Mouse (Mus musculus) cerebellum, adult 18-20 months (tissue): ENCODE data around the gene Sytl4.
A peak's percentile ranks its signal among the peaks of the same experiment; 100 is the strongest.

Experiments used
- DNase-seq, 2 experiments: peaks; one replicate each; pipeline ENCODE4 v3.0.0; 2021

Sytl4 gene

DNA sequence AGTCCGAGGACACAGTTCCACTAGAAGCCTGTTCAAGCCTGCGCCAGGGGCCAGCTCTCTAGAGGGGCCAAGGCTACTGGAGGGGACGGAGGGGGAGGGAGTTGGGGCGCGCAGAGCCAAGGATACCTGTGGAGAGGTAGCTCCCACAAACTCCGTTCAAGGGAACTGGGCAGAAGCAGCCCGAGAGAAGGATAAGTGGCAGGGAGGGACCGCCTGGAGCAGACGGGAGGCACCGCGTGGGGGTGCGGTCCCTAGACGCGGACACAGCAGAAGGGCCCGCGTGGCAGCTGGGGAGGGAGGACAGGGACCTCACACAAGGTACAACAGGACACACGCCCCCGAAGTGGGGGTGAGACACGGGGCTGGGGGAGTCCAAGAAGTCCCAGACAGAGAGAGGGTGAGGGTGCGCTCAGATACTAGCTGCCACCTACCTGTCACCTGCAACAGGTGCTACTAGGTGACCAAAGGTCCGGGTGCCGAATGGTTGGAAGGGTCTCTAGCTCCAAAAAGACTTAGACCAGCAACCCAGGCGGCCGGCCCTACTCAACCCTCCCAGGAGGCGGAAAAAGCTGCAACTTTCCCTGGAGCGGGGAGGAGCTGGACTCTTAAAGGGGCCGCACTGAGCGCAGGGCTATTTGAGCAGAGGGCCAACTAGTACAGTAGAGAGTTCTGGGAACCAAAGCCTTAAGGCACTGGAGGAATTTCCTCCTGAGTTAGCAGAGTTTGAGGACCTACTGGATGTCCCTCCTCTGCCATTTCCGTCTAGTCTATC is at the start of gene Sytl4:
Gene Sytl4, minus strand, starts transcription at position 582 of the 772 bp plus-strand sequence.
- DNase-seq = peak in 1 of 2 experiments; percentile 3

DNA sequence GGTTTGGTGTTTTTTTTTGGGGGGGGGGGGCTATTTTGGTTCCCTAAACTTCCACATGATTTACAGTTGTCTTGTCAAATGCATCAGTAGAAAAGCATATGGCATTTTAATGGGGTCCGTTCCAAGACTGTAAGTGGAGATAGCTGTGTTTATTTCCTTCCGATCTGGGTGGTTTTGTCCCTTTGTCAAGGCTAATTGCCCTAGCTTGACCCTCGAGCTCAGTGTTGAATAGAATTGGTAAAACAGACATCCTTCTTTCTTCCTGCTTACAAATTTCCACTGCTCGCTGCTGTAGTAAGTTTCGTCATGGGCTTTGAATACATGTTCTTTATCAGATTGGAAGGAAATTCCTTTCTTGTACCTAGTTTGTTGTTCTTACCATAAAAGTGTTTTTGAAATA is 39.1 kb upstream of the Sytl4 start:
- DNase-seq = no peak

DNA sequence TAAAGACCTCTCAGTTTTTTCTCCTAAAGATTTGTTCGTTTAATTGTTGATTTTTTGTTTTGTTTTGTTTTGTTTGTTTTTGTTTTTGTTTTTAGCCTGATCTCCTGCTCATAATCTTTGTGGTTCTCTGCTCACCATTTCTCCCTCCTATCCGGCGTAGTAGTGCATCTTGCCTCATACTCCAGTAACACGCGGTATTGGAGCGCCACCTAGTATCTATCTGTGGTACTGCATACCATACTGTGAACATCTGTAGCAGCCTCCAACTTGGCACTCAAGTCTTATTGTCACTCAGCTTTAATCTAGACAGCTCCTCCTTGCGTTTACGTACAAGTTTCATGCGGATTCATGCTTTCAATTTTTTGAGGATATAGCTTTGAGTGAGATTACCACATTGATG is 37.4 kb upstream of the Sytl4 start:
- DNase-seq = peak; percentile 59 to 60

DNA sequence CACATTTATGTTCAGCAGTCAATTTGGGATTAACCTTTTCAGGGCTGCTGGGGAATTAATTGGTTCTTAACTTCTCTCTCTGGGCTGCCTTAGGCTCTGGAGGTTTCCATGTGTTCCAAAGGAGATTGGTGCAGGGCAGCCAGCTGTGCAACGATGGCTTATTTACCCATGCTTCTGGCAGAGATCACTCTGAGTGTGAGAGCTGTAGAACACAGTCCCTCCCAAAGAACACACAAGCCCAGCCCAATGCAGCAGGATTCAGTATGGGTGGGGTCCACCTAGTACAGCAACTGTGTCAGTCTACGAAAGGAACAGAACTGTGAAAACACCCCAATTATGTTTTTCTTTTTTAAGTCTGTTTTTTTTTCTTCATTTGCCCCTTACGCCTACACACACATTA is 14.3 kb upstream of the Sytl4 start:
- DNase-seq = no peak

DNA sequence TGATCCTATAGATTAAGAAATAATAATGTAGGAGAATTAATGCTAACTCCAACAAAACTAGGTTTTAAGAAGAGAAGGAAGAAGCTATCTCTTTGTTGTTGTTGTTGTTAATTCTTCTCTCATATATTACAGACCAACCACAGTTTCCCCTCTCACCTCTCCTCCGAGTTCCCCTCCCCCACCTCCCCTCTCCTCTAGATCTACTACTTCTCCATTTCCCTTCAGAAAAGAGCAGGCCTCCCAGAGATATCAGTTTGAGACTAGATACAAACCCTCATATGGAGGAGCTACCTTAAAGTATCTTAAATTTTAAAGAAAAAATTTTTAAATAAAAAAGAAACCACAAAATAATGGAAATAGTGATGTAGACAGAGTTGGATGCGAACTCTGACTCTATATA is 17.0 kb downstream of the Sytl4 start:
- no peak for DNase-seq

DNA sequence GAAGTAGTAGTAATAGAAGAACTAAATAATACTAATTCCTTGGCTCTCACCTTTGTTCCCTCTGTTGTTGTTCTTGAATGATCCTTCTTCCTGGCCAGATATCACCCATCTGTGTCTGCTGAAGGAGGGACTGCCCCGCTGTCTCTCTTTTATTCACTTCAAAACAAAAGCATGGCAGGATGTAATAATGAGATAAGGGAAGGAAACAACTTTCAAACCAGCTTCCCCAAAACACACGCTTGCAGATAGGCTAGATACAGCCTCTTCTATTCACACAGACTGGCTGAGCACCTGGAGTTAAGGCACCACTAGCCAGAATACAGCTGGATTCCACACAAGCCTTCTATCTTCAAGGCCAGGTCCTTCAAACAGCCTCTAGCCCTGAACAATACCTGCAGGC is 21.0 kb downstream of the Sytl4 start:
- no peak for DNase-seq

DNA sequence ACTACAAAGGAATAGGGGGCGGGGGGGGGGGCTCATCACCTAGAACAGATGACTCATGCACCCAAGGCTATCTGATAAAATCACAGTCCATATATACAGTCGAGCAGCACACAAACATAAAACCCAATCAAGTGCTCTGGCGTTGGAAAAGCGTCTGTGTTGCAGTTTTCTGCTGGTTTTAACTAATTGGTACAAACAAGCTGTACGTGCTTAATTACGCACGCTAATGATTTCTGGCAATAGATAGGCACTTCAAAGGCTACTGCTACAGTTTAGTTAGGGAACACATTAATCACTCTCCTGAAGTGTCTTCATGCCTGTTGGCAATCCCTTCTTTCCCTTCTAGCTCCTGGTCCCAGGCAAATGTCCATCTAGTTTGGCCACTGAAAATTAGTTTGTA is 27.0 kb downstream of the Sytl4 start:
- DNase-seq = no peak

DNA sequence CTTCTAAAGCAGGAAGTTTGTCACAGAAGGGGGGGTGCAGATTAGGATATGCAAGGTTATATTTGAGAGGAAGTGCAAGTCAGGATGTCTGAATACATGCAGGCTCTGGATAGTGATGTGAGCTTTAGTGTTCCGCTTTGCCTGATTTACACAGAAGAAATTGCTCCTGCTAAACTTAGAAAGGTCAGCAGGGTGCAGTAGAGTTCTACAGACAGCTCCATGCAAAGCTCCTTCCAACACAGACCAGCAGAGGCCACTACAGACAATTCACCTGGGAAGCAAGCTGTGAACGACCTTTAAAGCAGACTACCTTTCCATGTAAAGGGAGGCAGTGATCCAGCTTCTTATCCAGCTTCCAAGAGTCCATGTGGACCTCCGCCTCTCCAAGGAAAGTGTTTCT is 34.2 kb downstream of the Sytl4 start:
- peak; percentile 57 for DNase-seq

DNA sequence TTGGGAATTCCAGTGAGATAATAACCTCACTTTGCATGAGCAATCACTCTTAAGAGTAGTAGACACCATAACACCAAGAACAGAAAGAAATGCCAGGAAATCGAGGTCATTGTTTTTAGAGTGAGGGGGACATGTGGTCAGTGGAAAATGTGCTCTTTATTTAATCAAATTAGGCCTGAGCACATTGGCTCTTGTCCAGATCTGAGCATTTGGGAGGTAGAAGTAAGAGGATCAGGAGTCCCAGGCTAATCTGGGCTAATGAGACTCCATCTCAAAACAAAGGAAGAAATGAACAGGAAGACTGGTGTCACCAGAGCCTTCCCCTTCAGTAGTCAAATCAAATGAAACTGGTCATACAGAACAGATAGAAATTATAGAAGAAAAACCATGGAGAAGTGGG is 42.1 kb downstream of the Sytl4 start:
- no peak for DNase-seq

DNA sequence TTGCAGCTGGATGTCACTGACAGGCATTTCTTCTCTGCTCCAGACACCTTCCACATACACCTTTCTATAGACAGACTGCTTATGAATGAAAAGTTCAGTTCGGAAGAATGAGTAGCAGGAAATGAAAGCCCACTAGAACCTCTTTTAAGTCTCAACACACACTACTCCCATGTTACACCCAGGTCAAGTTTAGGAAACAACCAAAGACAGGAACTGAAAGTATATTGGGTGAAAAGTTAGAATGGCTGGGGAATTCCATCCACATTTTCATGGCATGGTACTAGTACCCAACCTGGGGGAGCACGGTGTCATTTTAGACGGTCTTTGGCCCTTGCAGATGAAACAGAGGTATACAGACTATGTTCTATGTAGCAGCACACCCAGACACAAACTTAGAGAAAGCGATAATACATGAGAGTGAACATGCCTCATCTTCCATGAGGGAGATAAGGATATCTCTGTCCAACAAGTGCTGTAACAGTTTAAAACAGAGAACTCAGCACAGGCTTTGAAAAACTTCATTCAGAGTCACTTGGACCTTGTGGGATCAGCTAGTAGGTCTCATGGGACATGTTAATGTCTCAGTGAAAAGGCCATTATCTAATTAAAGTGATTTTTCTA is 44.9 kb downstream of the Sytl4 start:
- no peak for DNase-seq

DNA sequence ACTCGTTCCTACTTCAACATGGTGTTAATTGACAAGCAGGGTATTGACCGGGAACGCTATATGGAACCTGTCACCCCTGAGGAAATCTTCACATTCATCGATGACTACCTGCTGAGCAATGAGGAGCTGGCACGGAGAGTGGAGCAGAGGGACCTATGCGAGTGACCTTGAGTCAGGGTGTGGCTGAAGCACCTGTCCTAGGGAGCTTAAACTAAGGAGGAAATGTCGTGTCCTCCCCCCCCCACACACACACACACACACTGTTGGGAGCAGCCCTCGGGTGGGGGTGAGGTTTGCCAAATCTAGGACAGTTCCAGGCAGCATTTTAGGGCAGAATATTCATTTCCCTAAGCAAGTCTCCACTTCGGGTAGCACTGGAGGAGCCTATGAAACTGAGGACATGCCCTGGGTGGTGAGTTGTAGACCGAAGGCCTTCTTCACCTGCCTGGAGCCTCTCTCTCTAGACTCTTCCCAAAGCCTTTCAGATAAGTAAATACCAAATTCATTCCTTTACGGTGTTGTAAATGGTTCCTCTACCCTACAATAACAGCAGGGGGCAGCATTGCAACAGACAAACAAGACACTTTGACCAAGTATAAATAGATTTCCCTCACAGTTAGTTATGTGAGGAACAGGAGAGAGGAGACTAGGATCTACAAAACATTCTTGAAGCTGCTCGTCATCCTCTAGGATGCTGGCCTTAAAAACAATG is 50.2 kb downstream of the Sytl4 start:
- peak in 1 of 2 experiments; percentile 19 for DNase-seq

DNA sequence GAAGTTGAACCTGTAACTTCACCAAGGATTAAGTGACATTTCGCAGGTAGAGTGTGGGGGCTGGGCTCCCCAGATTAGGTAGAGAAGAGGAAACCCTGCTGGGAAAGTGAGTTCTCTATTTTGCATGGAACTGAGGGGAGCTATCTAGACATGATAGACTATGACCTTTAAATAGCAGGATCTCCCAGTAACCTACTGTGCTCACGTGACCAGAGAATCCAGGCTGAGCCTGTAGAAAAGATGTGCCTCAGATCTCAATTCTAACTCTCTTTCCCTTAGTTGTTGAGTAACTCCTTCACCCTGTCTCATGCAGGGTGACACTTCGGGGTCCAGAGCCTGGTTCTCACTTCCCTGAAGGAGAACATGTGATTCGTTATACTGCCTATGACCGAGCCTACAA is 54.9 kb downstream of the Sytl4 start:
- no peak for DNase-seq

DNA sequence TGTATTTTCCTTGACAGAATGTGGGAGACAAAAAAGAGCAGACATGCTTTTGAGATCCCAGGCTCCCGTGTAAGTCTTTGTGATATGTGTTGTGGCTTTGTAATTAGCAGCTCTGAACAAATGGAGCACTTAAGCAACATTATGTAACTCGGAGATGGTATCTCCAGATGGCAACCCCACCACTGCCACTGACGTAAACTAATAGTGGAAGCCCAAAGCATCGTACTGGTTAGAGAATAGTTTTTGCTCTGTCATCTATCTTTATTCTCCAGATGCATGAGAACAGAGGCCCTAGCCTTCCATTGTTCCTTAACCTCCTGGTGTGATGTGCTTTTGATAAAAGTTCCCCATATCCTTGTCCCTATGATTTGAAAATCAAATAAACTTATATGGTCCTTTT is 60.4 kb downstream of the Sytl4 start:
- no peak for DNase-seq

DNA sequence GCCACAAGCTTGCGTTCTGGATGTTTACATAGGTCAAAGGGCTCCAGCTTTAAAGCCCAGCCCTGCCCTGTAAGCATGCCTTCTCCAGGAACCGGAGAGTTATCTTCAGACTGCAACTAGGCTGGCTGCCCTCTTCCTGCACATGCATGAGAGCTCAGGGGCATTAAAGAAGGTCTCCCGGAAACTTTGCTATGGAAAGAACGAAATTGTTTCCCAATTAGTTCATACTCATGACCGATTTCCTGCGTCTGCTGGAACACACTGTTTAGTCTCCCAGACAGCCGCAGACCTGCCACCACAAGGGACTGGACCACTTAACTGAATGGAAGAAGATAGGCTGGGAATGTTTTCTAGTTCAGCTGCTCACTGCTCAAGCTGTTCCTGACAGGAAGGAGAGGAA is 67.4 kb downstream of the Sytl4 start:
- no peak for DNase-seq

DNA sequence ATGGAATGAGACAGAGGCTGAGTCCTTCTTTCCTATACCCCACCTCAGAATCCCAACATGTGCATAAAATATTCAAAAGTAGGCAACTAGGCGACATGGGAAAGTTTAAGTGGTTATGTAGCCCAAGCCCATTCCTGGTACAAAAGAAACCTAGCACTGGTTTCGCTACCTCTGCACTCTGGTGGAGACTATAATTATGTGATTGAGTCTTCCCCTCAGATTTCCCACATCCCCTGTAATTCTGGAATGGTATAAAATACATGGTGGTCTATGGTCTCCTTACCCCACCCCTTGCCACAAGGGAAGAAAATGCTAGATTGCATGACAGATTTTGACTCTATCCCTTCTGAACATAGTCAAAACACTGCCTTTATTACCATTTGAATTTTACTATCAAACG is 68.6 kb downstream of the Sytl4 start:
- DNase-seq = no peak

DNA sequence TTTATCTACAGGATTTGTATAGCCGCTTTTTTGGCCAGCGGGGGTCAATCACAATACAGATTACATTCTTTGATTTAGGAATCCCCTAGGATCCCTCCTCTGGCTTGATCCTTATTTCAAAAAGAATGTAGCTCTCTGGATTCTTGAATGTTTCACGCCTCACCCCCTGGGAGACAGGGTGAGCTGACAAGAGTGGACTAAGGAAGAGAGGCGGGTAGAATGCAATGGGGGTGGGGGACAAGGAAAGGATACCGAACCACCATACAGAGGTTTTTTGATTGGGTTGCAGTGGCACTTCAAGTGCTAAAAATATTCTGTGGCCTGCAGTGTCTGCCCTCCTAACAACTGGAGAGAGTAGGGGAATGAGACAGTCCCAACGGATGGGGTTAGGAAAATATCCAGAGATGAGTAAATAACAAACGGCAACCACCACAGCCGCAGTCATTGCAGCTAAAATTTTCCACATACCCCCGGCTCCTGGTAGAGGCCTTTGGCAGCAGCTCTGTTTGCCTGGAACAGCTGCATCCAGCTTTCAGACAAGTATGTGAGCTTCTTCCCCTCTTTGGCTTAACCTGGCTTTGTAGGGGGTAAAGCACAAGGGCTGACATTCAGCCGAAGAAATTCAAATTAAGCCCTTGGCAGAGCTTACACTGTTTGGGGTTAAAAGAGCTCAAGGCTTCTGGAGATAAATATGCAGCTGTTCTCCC is 70.1 kb downstream of the Sytl4 start:
- no peak for DNase-seq

DNA sequence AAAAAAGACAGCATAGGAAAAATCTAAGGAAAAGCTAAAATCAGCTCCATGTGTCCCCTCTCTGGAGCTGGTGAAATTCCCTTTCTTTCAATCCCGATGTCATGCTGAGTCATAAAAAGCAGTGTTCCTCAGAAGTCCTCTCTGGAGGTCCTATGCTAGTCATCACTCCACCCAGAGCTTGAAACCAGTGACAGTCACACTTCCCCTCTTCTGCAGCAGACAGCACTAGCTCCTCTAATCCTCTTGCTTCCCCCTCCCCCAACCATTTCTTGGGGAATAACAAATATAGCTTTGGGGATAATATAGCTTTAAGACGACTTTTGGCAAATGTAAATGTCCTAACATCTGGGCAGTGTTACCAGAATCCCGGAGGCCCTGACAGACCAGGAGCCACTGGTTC is 73.4 kb downstream of the Sytl4 start, which contains the start of gene Srpx2:
Gene Srpx2, plus strand, starts transcription at position 166 of the 400 bp plus-strand sequence.
- DNase-seq = no peak

DNA sequence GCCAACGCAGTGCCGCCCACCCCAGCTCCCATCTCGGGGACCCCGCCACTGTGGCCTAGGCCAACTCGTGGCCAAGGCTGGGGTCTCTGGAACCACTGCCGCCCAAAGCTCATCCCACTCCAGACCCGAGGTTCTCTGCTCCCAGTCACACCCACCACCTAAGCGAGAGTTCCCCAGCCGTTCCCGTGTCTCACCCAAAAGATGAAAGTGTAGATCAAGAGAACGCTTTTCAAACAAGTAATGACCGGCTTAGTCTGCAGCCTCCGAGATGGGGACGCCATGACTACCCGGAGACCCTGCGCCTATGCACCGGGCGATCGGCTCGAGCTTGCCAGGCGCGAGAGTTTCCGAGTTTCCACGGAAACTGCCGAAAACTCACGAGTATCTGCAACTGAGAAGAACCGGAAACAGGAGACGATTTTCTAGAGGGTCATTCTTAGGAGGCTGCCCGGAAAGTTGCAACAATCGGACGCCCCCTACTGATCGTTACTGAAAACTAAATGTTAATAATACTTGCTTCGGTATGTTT is 83.5 kb downstream of the Sytl4 start, which contains the start of gene Tspan6:
Gene Tspan6, minus strand, starts transcription at position 416 of the 529 bp plus-strand sequence.
- DNase-seq = peak; percentile 62 to 72

DNA sequence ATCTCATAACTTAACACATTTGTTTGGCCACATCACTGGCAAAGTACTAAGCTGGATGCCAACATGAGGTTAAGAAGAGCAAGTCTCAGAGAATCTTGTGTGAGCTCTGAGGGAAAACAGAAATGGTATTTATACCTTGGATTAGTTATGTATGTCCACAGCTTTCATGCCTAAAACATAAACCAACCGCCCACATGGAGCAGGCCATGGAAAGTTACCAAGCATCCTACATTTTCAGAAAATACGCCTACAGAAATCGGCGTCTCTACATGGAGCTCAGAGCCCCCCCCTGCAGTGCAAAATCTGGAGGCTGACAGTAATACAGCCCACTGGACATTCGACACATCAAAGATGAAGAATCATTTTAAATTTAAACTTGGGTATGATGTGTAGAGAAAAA is 93.5 kb downstream of the Sytl4 start:
- no peak for DNase-seq

DNA sequence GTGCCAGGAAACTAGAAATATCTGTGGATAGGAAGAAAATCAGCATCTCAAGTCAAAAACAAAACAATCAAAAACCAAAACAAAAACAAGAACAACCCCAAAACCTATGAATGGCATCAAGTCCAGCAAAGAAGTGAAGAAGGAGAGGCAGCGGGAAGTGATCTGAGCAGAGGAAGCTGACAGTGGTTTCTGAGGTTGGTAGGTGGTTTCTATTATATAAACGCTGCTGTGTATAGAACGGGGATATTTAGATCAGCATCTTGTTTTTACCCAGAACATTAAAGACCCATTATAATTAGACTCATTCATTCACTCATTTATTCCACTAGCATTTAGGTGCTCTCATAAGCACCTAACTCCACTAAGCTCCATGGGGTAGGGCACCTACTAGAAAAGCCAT is 94.3 kb downstream of the Sytl4 start:
- DNase-seq = no peak
